Mouse (Mus musculus): ENCODE measurements at regions not wholly inside any gene's neighbourhood (a gene's known extent, or its start where the extent isn't known, plus 50 kb on each side); places are given as distances from the start of the nearest gene placed in this dataset.

GRCm38 (mm10) chr15:60534701-60535100, 318.9 kb downstream of the Fam84b start:
- WGBS, result 65% methylated on average over 9 of the region's 9 CpGs
- H3K36me3 ChIP-seq (ENCODE audit: insufficient read depth, low read length), result no peaks in the 10 kb centered on the region
- H3K4me1 ChIP-seq (ENCODE audit: insufficient read depth, low read length), result no peaks in the 10 kb centered on the region
- no peak for DNase-seq (ENCODE audit: low spot score)
- H3K9ac ChIP-seq (replicated peaks; ENCODE audit: low read length), result no peak overlapping the region
- no peaks in the 10 kb centered on the region for H3K9me3 ChIP-seq (ENCODE audit: low read length)
- no peak for TF ChIP-seq CTCF (IDR thresholded peaks at IDR 0.05; ENCODE audit: low read depth)
- H3K27ac ChIP-seq, result no peak overlapping the region
- H3K27me3 ChIP-seq (ENCODE audit: insufficient read depth, low read length), result no peaks in the 10 kb centered on the region
- ATAC-seq, result no peak; the same call in 1 of the 2 replicates
- no peak overlapping the region for H3K4me3 ChIP-seq (ENCODE audit: low read length)
- no peak overlapping the region for H3K4me2 ChIP-seq (ENCODE audit: low read depth, low read length)

- Histone ChIP-seq H3K9ac (replicated peaks; ENCODE audit: low read length) (no peak overlapping the region), H3K27ac (no peak overlapping the region), H3K9me3 (ENCODE audit: low read length) (no peaks in the 10 kb centered on the region), H3K4me3 (ENCODE audit: low read length) (no peak overlapping the region), H3K36me3 (ENCODE audit: insufficient read depth, low read length) (no peaks in the 10 kb centered on the region), H3K4me1 (ENCODE audit: insufficient read depth, low read length) (no peaks in the 10 kb centered on the region), H3K4me2 (ENCODE audit: low read depth, low read length) (no peak overlapping the region), H3K27me3 (ENCODE audit: insufficient read depth, low read length) (no peaks in the 10 kb centered on the region)
- no peak for TF ChIP-seq CTCF (IDR thresholded peaks at IDR 0.05; ENCODE audit: low read depth)
- DNase-seq (ENCODE audit: low spot score) (no peak), ATAC-seq (no peak)
- 95% methylated on average over 2 of the region's 2 CpGs for WGBS
Observed at GRCm38 (mm10) chr15:60516810-60517209, 336.8 kb downstream of the Fam84b start.

- no peak overlapping the region for H3K27ac ChIP-seq
- H3K36me3 ChIP-seq (ENCODE audit: insufficient read depth, low read length), result no peaks in the 10 kb centered on the region
- no peak for TF ChIP-seq CTCF (IDR thresholded peaks at IDR 0.05; ENCODE audit: low read depth)
- no peak overlapping the region for H3K9ac ChIP-seq (replicated peaks; ENCODE audit: low read length)
- no peaks in the 10 kb centered on the region for H3K4me1 ChIP-seq (ENCODE audit: insufficient read depth, low read length)
- ATAC-seq (no peak), DNase-seq (ENCODE audit: low spot score) (no peak)
- no peaks in the 10 kb centered on the region for H3K9me3 ChIP-seq (ENCODE audit: low read length)
- H3K27me3 ChIP-seq (ENCODE audit: insufficient read depth, low read length), result no peaks in the 10 kb centered on the region
- H3K4me3 ChIP-seq (ENCODE audit: low read length), result no peak overlapping the region
- 31% methylated on average over 4 of the region's 4 CpGs for WGBS
- no peak overlapping the region for H3K4me2 ChIP-seq (ENCODE audit: low read depth, low read length)
Observed at GRCm38 (mm10) chr15:60476755-60477310, 376.7 kb downstream of the Fam84b start.

DNA sequence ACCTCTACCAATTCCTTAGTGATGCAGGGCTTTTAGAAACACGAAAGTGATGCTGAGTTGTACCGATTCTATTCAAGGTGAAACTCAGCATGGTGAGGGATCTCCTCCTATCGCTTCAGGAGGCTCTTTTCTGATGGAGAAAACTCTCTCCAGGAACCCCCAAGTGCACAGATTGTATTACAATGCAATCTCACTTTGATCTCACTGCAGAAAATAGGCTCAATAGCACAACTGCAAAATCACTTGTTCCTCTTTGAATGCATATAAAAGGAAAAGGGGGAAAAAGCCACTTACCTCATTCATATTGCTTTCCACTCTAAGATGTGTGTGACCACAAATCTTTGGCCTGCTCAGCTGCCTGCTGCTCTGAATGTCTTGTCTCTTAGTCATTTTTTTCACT, 378.5 kb downstream of the Fam84b start:
- TF ChIP-seq CTCF (IDR thresholded peaks at IDR 0.05; ENCODE audit: low read depth), result no peak
- 25% methylated on average over 3 of the region's 3 CpGs for WGBS

GRCm38 (mm10) chr15:60431916-60432315, 415.5 kb upstream of the 4933412E24Rik start:
- no peak for DNase-seq (ENCODE audit: low spot score)
- TF ChIP-seq CTCF (IDR thresholded peaks at IDR 0.05; ENCODE audit: low read depth), result no peak
- no peak overlapping the region for H3K27ac ChIP-seq
- ATAC-seq, result no peak
- H3K4me2 ChIP-seq (ENCODE audit: low read depth, low read length), result no peak overlapping the region
- H3K27me3 ChIP-seq (ENCODE audit: insufficient read depth, low read length), result no peaks in the 10 kb centered on the region
- H3K36me3 ChIP-seq (ENCODE audit: insufficient read depth, low read length), result no peaks in the 10 kb centered on the region
- H3K9ac ChIP-seq (replicated peaks; ENCODE audit: low read length), result no peak overlapping the region
- 83% methylated on average over 1 of the region's 1 CpGs for WGBS
- H3K9me3 ChIP-seq (ENCODE audit: low read length), result no peaks in the 10 kb centered on the region
- no peaks in the 10 kb centered on the region for H3K4me1 ChIP-seq (ENCODE audit: insufficient read depth, low read length)
- H3K4me3 ChIP-seq (ENCODE audit: low read length), result no peak overlapping the region

More for the DNA sequence above, 378.5 kb downstream of the Fam84b start:
- H3K9me3 ChIP-seq (ENCODE audit: low read length), result no peaks in the 10 kb centered on the region
- no peak overlapping the region for H3K4me3 ChIP-seq (ENCODE audit: low read length)
- H3K4me2 ChIP-seq (ENCODE audit: low read depth, low read length), result no peak overlapping the region
- H3K36me3 ChIP-seq (ENCODE audit: insufficient read depth, low read length), result no peaks in the 10 kb centered on the region
- no peak for ATAC-seq
- DNase-seq (ENCODE audit: low spot score), result no peak
- no peak overlapping the region for H3K9ac ChIP-seq (replicated peaks; ENCODE audit: low read length)
- H3K27ac ChIP-seq, result no peak overlapping the region
- no peaks in the 10 kb centered on the region for H3K27me3 ChIP-seq (ENCODE audit: insufficient read depth, low read length)
- H3K4me1 ChIP-seq (ENCODE audit: insufficient read depth, low read length), result no peaks in the 10 kb centered on the region

DNA sequence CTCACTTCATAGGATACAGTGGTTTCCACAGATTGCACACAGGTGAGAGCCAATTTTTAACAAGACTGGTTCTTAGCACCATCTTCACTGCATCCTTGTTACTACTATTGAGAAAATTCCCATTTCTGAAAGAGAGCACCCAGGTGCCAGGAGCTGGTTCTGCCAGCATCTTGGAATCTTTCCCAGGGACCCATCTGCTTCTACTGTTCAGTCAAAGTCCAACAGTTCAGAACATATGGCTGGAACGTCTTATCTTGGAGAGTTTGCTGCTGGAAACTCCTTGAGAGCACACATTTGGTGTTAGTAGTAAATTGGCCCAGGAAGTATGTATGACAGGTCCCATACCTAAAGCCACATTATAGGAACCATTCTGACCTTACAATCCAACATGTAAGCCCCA, 402.7 kb upstream of the 4933412E24Rik start:
- Histone ChIP-seq H3K9ac (replicated peaks; ENCODE audit: low read length) (no peak overlapping the region), H3K36me3 (ENCODE audit: insufficient read depth, low read length) (no peaks in the 10 kb centered on the region), H3K4me3 (ENCODE audit: low read length) (no peak overlapping the region), H3K9me3 (ENCODE audit: low read length) (no peaks in the 10 kb centered on the region), H3K4me2 (ENCODE audit: low read depth, low read length) (no peak overlapping the region), H3K27ac (no peak overlapping the region), H3K27me3 (ENCODE audit: insufficient read depth, low read length) (no peaks in the 10 kb centered on the region), H3K4me1 (ENCODE audit: insufficient read depth, low read length) (no peaks in the 10 kb centered on the region)
- TF ChIP-seq CTCF (IDR thresholded peaks at IDR 0.05; ENCODE audit: low read depth), result no peak
- 40% methylated on average over 1 of the region's 1 CpGs for WGBS
- ATAC-seq, result no peak
- DNase-seq (ENCODE audit: low spot score), result peak; percentile 61

GRCm38 (mm10) chr15:60392267-60392666, 375.9 kb upstream of the 4933412E24Rik start:
- DNase-seq (ENCODE audit: low spot score), result peak; percentile 55
- Histone ChIP-seq H3K9ac (replicated peaks; ENCODE audit: low read length) (no peak overlapping the region), H3K27me3 (ENCODE audit: insufficient read depth, low read length) (no peaks in the 10 kb centered on the region), H3K4me2 (ENCODE audit: low read depth, low read length) (no peak overlapping the region), H3K4me1 (ENCODE audit: insufficient read depth, low read length) (no peaks in the 10 kb centered on the region), H3K9me3 (ENCODE audit: low read length) (no peaks in the 10 kb centered on the region), H3K27ac (no peak overlapping the region), H3K36me3 (ENCODE audit: insufficient read depth, low read length) (no peaks in the 10 kb centered on the region), H3K4me3 (ENCODE audit: low read length) (no peak overlapping the region)
- ATAC-seq, result peak; percentile 68; the same call in 1 of the 2 replicates
- no peak for TF ChIP-seq CTCF (IDR thresholded peaks at IDR 0.05; ENCODE audit: low read depth)
- 46% methylated on average over 7 of the region's 7 CpGs for WGBS
